Mouse (Mus musculus): Measurements from ENCODE around the gene Lrp5.

GRCm38 (mm10) chr19:3724779-3725178 lies 38.4 kb upstream of the Lrp5 start:
- no peak for TF ChIP-seq EP300 (optimal IDR thresholded peaks at IDR 0.05)
- TF ChIP-seq CTCF (IDR thresholded peaks at IDR 0.05; ENCODE audit: low read depth) = peak; percentile 81
